Mouse (Mus musculus) spleen, postnatal 4 days (tissue): Measurements from ENCODE around the gene Thsd7a.

Experiments used
- DNase-seq, 2 experiments: peaks; one replicate each; pipeline ENCODE4 v3.0.0; 2022; ENCODE audit warnings: low spot score in 2 of 2

The Thsd7a gene

GRCm38 (mm10) chr6:12393574-12394380, 355.4 kb downstream of the Thsd7a start:
- DNase-seq: no peak

DNA sequence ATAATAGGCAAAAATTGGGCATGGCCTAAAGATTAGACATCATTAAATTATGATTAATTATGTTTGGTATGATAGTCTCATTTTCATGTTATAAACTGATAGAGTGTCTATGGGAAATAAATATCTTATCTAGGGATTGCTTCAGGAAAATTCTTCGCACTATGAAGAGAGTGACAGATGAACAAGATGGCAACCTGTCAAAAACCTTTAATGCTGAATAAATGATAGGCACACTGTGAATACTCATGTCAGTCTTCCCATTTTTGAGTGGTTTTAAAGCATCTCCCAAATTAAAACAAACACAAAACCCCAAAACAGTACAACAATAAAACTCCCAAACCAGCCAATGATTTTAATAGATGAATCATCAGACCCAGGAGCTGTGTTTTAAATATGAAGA, 362.5 kb downstream of the Thsd7a start:
- no peak for DNase-seq

GRCm38 (mm10) chr6:12385591-12385990, 363.6 kb downstream of the Thsd7a start:
- no peak for DNase-seq

GRCm38 (mm10) chr6:12381136-12381778, 368.0 kb downstream of the Thsd7a start:
- no peak for DNase-seq

- no peak for DNase-seq
Observed at GRCm38 (mm10) chr6:12380717-12381116, 368.5 kb downstream of the Thsd7a start.

DNA sequence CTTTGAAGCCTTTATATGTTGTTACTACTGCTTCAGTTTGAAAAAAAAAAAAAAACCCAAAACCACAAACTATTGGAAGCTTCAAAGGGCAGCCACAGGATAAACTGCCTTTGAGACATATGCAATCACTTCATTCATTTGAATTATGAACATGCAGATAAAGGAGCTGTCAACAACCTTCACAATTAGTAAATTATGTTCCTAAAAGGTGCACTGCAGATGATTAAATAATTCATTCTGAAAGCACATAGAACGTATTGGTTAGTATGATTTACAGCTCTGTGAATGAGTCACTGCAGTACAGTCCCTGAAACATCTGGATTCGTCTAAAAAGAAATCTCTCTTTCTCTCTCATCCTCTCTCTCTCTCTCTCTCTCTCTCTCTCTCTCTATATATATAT, 390.5 kb downstream of the Thsd7a start:
- no peak for DNase-seq

DNA sequence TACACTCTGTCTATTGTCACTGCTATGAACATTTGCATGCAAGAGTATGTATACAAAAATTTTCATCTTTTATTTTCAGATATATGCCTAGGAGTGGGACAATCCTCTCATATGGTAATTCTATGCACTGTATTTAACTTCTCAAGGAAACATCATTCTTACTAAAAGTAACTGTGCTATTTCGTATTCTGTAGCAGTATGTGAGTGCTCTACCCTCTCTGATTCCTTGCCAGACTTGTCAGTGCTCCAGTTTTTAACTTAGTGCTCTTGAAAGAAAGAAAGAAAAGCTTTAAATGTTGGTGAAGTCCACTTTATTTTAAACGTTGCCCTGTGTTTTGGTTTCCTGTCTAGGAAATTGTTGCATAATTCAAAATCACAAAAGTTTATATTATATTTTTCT, 395.6 kb downstream of the Thsd7a start:
- no peak for DNase-seq

- DNase-seq: no peak
Observed at GRCm38 (mm10) chr6:12352165-12352719, 397.0 kb downstream of the Thsd7a start.

- DNase-seq: no peak
Observed at GRCm38 (mm10) chr6:12350753-12351152, 398.5 kb downstream of the Thsd7a start.

- no peak for DNase-seq
Observed at GRCm38 (mm10) chr6:12349105-12349759, 400.0 kb downstream of the Thsd7a start.

DNA sequence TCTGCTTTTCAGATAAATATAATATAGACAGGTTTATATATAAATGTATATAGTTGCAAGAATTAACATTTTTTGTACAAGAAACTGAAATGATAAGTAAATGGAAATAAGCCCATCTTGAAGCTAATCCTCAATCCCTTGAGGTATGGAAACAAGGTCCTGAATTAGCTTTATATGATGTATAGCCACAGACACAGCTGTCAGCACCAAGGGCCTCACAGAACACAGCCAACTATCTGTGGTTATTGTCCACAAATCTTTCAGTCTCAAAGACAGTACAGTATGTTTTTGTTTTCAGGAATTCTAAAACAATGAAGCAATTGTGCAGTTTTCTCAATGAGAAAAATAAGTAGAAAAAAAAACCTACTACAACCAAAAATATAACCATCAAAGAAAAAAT, 400.5 kb downstream of the Thsd7a start:
- DNase-seq: no peak

- DNase-seq: no peak
Observed at GRCm38 (mm10) chr6:12336590-12337584, 412.3 kb downstream of the Thsd7a start.

DNA sequence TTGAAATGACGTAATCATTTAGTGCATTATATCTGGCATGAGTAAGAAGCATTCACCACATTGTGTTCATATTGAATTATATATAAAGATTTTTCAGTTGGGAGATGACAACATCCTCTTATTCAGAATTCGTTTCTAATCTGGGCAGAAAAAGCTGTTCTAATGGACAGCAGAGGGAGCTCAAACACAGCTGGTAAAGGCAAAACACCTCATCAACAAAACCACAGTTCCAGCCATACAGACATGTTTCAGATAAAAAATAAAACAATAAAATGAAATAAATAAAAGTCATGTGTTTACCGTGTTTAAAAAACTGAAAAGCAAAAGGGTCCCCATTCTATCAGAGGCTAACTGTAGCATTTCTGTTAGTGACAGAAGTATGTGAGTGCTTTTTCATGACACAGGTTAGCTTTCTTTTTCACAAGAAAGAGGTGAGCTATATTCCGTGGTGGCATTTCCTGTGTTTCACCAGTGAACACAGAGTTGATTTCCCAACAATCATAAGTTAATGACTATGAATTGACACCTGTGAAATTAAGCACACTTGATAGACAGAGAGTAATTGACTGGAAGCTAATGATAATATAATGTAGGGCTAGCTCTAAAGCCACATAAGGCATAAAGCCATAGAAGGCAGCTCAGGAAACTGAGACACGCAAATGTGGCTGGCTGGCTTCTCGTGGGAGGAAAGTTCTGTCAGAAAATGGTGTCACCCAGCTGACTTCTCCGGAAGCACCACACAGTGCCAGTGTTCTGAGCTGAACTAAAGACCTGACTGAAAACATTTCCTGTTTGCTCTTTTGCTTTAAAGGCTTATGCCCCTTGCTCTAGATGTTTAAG, 433.9 kb downstream of the Thsd7a start:
- DNase-seq: no peak

DNA sequence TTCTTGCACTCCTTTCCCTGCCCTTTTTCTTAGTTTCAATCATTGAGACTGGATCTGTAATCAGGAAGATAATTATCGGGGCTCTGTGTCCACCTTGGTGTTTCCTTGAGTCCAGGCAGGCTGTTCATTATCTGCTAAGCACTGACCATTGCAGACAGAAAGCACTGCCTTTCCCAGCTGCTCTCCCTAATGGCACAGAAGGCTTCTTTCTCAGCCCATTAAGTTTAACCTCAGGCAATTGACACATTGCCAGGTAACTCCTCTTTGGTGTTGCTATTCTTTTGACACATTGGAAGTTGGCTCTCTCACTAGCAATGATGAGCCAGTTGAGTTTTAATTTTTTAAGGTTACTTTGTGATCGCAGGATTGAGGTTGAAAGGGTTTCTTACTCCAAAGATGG, 441.7 kb downstream of the Thsd7a start:
- no peak for DNase-seq

DNA sequence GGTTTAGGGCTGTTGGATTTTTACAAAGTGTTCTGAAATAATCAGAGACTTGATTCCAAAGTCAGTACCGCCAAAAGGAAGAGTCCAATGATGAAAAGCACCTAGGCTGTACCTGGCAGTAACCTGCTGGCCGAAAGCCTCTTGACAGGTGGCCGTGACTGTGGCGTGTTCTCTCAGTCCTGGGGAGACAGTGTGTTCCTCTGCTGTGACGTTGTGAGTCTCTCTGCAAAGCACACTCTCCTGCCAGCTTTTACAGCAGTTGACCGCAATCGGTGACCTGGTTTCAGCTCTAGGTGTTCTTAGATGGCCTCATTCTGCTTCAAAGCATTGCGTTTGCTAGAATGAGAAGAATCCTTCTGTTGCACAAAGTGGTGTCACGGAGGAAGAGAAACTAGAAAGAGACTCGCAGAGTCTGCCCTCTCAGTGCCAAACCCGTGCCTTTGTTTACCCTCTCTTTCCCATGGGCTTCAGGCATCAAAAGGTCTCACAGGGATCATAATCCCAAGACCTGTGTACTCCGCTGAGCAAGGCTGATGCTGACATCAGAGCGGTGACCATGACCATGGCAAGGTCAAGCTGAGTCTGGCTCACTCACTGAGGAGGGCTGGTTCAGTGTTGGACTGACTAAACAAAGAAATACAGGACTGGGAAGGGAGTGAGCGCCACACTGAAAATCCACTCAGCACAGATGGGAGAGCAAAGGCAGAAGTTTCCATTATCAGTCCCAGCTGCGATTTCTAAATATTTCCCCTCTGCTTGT, 486.4 kb downstream of the Thsd7a start:
- DNase-seq: no peak
